Mouse (Mus musculus) CH12.LX (cell line): ENCODE results near the gene Slc22a15.

Experiments used
- EP300 ChIP-seq: IDR thresholded peaks from 2 replicates; pipeline ENCODE4 v1.6.1; 2011; ENCODE audit warnings: low read length, improper control_type of control experiment
- SIN3A ChIP-seq: IDR thresholded peaks from 2 replicates; pipeline ENCODE4 v1.6.1; 2012; ENCODE audit warnings: low read length, improper control_type of control experiment, inconsistent platforms

DNA sequence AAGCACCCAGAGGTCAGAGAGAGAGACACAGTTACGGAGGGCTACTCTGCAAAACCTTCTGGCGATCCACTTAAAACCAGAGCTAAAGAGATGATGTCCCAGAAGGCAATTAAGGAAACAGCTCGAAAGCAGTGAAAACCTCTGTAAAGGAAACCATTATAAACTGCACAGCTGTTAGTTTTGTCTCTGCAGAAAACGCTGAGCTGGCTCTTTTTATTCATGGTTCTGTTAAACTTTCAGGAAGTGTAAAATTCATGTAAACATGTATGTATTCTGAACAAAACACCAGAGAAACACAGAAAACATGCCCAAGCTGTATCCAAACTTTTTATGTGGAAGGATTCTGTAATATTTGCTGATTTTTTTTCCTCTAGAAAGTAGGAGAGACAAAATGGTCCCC lies 78.2 kb downstream of the Slc22a15 start:
- TF ChIP-seq EP300 (no peak), SIN3A (no peak)
